Mouse (Mus musculus): ENCODE measurements around the gene Gm28551.

Gene Gm28551

DNA sequence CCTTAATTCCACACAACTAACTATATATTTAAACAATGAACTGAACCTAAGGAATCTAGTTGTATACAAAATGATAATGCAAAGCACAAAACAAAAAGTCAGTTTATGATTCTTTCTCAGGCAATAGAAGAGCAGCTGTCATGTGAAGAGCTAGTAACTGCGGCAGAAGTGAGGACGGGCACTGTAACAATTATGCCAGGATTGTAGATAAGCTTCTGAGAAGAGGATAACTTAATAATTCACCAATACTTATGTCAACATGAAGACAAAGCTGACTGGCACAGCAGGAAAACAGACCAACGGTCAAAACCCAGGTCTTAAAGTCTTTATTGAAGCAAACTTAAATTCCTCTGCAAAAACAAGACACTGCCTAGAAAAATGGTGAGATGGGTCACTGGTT, 61.3 kb downstream of the Gm28551 start:
- no peak for DNase-seq (ENCODE audit: low read depth, low spot score)

Measured in skeletal muscle tissue, adult 2 months (tissue).